Mouse (Mus musculus) layer of hippocampus, adult 9-10 months (tissue): ENCODE measurements around the gene Mxi1.

Experiments
- DNase-seq: peaks from one replicate; pipeline ENCODE4 v3.0.0; 2022; ENCODE audit warnings: low spot score

The Mxi1 gene

GRCm38 (mm10) chr19:53423341-53423753, 113.0 kb downstream of the Mxi1 start:
- DNase-seq: no peak

- no peak for DNase-seq
These were observed 113.6 kb downstream of the Mxi1 start for GRCm38 (mm10) chr19:53423816-53424465.

- no peak for DNase-seq
These were observed 114.3 kb downstream of the Mxi1 start for GRCm38 (mm10) chr19:53424629-53425028.
